Mouse (Mus musculus) liver, postnatal 0 days (tissue): ENCODE data around the gene Tspan18.

Source experiments
- CTCF ChIP-seq: sonication (generic); IDR thresholded peaks from 2 replicates; pipeline ENCODE4 v1.5.1; 2016; ENCODE audit warnings: antibody characterized with exemption, low read depth
- EP300 ChIP-seq: IDR thresholded peaks from 2 replicates; pipeline ENCODE4 v1.6.1; 2016; ENCODE audit warnings: antibody characterized with exemption, low read depth, mild to moderate bottlenecking

DNA sequence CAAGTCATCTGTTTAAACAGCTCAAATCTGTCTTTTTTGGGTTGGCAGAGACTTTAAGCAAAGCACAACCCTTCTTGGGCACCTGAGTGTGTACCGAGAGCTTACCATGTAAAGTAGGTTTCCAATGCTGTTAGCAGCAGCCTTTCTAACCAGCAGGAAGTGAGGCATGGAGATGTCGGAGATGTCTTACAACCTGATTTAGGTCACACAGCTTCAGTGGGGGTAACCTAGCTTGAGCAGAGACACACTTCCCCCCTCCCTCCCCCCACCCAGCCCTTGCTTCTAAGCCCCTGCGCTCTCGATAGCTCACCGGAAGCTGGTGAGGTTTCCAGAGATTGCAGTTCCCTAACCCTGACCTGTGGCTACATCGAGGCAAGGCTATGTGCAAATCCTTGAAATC, 129.7 kb downstream of the Tspan18 start:
- no peak for TF ChIP-seq CTCF
- TF ChIP-seq EP300, result no peak
